Mouse (Mus musculus) c-Kit-positive CD71-positive TER-119-positive erythroid progenitor cells, embryonic 14.5 days (primary cell): ENCODE data around the gene Insl6.
A peak's percentile ranks its signal among the peaks of the same experiment; 100 is the strongest.

Source experiments
- DNase-seq: peaks from one replicate; pipeline ENCODE4 v3.0.0-alpha.2; 2013; ENCODE audit warnings: low spot score

The Insl6 gene

GRCm38 (mm10) chr19:29354895-29355877 lies 30.0 kb upstream of the Insl6 start:
- DNase-seq, result peak; percentile 86

GRCm38 (mm10) chr19:29350991-29351390 lies 25.8 kb upstream of the Insl6 start:
- no peak for DNase-seq

- DNase-seq, result no peak
Measured at GRCm38 (mm10) chr19:29345636-29346035, 20.5 kb upstream of the Insl6 start.

GRCm38 (mm10) chr19:29344868-29345267 lies 19.7 kb upstream of the Insl6 start:
- no peak for DNase-seq

GRCm38 (mm10) chr19:29342281-29342680 lies 17.1 kb upstream of the Insl6 start:
- no peak for DNase-seq

GRCm38 (mm10) chr19:29341029-29341428 lies 15.9 kb upstream of the Insl6 start:
- DNase-seq, result no peak

GRCm38 (mm10) chr19:29336624-29337023 lies 11.5 kb upstream of the Insl6 start:
- DNase-seq, result no peak

GRCm38 (mm10) chr19:29334068-29334745 lies 9.1 kb upstream of the Insl6 start, which contains the start of gene Rln1:
TSS of gene Rln1 (minus strand) at chr19:29334670.
- no peak for DNase-seq

- DNase-seq, result no peak
Measured at GRCm38 (mm10) chr19:29326822-29327552, 1.8 kb upstream of the Insl6 start.

GRCm38 (mm10) chr19:29326396-29326795 lies 1.2 kb upstream of the Insl6 start:
- no peak for DNase-seq

- no peak for DNase-seq
Measured at GRCm38 (mm10) chr19:29325852-29326180, 660 bp upstream of the Insl6 start.

- no peak for DNase-seq
Measured at GRCm38 (mm10) chr19:29323416-29324049, 1.6 kb downstream of the Insl6 start.

GRCm38 (mm10) chr19:29312661-29313060 lies 12.5 kb downstream of the Insl6 start:
- no peak for DNase-seq

GRCm38 (mm10) chr19:29311791-29312190 lies 13.4 kb downstream of the Insl6 start:
- DNase-seq, result no peak

GRCm38 (mm10) chr19:29308832-29309231 lies 16.3 kb downstream of the Insl6 start:
- no peak for DNase-seq

- DNase-seq, result no peak
Measured at GRCm38 (mm10) chr19:29302119-29302518, 23.0 kb downstream of the Insl6 start.

GRCm38 (mm10) chr19:29300919-29301318 lies 24.2 kb downstream of the Insl6 start:
- no peak for DNase-seq

- DNase-seq, result no peak
Measured at GRCm38 (mm10) chr19:29297366-29297765, 27.8 kb downstream of the Insl6 start.

GRCm38 (mm10) chr19:29296166-29296565 lies 29.0 kb downstream of the Insl6 start:
- no peak for DNase-seq

GRCm38 (mm10) chr19:29294756-29295155 lies 30.4 kb downstream of the Insl6 start:
- DNase-seq, result no peak

- DNase-seq, result no peak
Measured at GRCm38 (mm10) chr19:29292546-29292945, 32.6 kb downstream of the Insl6 start.

- no peak for DNase-seq
Measured at GRCm38 (mm10) chr19:29291532-29291931, 33.6 kb downstream of the Insl6 start.
